Mouse (Mus musculus): ENCODE data around the gene Auts2.

Auts2 gene

GRCm38 (mm10) chr5:132388746-132389145, 154.4 kb downstream of the Auts2 start:
- no peak for DNase-seq (ENCODE audit: low spot score)

GRCm38 (mm10) chr5:132385244-132385855, 157.8 kb downstream of the Auts2 start:
- no peak for DNase-seq (ENCODE audit: low spot score)

GRCm38 (mm10) chr5:132380261-132380660, 162.9 kb downstream of the Auts2 start:
- DNase-seq (ENCODE audit: low spot score): no peak

- DNase-seq (ENCODE audit: low spot score): no peak
These were observed 164.2 kb downstream of the Auts2 start for GRCm38 (mm10) chr5:132378977-132379376.

GRCm38 (mm10) chr5:132375130-132375529, 168.0 kb downstream of the Auts2 start:
- DNase-seq (ENCODE audit: low spot score): no peak

- no peak for DNase-seq (ENCODE audit: low spot score)
These were observed 169.6 kb downstream of the Auts2 start for GRCm38 (mm10) chr5:132373471-132374075.

- no peak for DNase-seq (ENCODE audit: low spot score)
These were observed 170.5 kb downstream of the Auts2 start for GRCm38 (mm10) chr5:132372605-132373004.

- DNase-seq (ENCODE audit: low spot score): peak; percentile 11
These were observed 174.5 kb downstream of the Auts2 start for GRCm38 (mm10) chr5:132368678-132369088.

GRCm38 (mm10) chr5:132361276-132361675, 181.9 kb downstream of the Auts2 start:
- DNase-seq (ENCODE audit: low spot score): no peak

- no peak for DNase-seq (ENCODE audit: low spot score)
These were observed 185.4 kb downstream of the Auts2 start for GRCm38 (mm10) chr5:132357726-132358125.

- no peak for DNase-seq (ENCODE audit: low spot score)
These were observed 187.2 kb downstream of the Auts2 start for GRCm38 (mm10) chr5:132355935-132356334.

- DNase-seq (ENCODE audit: low spot score): no peak
These were observed 190.7 kb downstream of the Auts2 start for GRCm38 (mm10) chr5:132352437-132352836.

- DNase-seq (ENCODE audit: low spot score): no peak
These were observed 192.0 kb downstream of the Auts2 start for GRCm38 (mm10) chr5:132351139-132351538.

- DNase-seq (ENCODE audit: low spot score): no peak
These were observed 201.8 kb downstream of the Auts2 start for GRCm38 (mm10) chr5:132341315-132341714.

- no peak for DNase-seq (ENCODE audit: low spot score)
These were observed 205.5 kb downstream of the Auts2 start for GRCm38 (mm10) chr5:132337677-132338076.

- DNase-seq (ENCODE audit: low spot score): no peak
These were observed 207.4 kb downstream of the Auts2 start for GRCm38 (mm10) chr5:132335719-132336118.

- DNase-seq (ENCODE audit: low spot score): no peak
These were observed 208.3 kb downstream of the Auts2 start for GRCm38 (mm10) chr5:132334796-132335195.

GRCm38 (mm10) chr5:132333744-132334143, 209.4 kb downstream of the Auts2 start:
- no peak for DNase-seq (ENCODE audit: low spot score)

- no peak for DNase-seq (ENCODE audit: low spot score)
These were observed 210.6 kb downstream of the Auts2 start for GRCm38 (mm10) chr5:132332521-132332920.

- no peak for DNase-seq (ENCODE audit: low spot score)
These were observed 213.8 kb downstream of the Auts2 start for GRCm38 (mm10) chr5:132329171-132329936.

- no peak for DNase-seq (ENCODE audit: low spot score)
These were observed 218.8 kb downstream of the Auts2 start for GRCm38 (mm10) chr5:132324246-132324883.

- DNase-seq (ENCODE audit: low spot score): no peak
These were observed 219.5 kb downstream of the Auts2 start for GRCm38 (mm10) chr5:132323608-132324007.

GRCm38 (mm10) chr5:132322971-132323370, 220.2 kb downstream of the Auts2 start:
- DNase-seq (ENCODE audit: low spot score): no peak

Measured in ovary, postnatal 36 days (tissue).